Mouse (Mus musculus): ENCODE data around the gene Phc2. TPM values are rescaled to one million over a fixed set of nuclear protein-coding genes. Genes with fewer than 3 reads are reported as not detected.
"Not testable (repeated sequence)": the region's sequence is repeated elsewhere in the genome, so short reads cannot be mapped to it uniquely, and the experiment has no call there.

Gene Phc2
- polyA plus RNA-seq, 1 experiment: 205 TPM

GRCm38 (mm10) chr4:128610706-128611105 is 43.8 kb upstream of the Phc2 start:
- TF ChIP-seq MYOG (IDR thresholded peaks at IDR 0.05; ENCODE audit: control insufficient read depth, extremely low read depth, insufficient read length) (no peak), MAX (IDR thresholded peaks at IDR 0.05) (no peak), USF1 (IDR thresholded peaks at IDR 0.05; ENCODE audit: low read depth) (no peak), MYOD1 (IDR thresholded peaks at IDR 0.05; ENCODE audit: control insufficient read depth, insufficient read length, low read depth) (no peak), CTCF (IDR thresholded peaks at IDR 0.05; ENCODE audit: control insufficient read depth, insufficient read depth, insufficient read length) (no peak), CEBPB (IDR thresholded peaks at IDR 0.05; ENCODE audit: low read depth) (no peak), FOSL1 (IDR thresholded peaks at IDR 0.05; ENCODE audit: insufficient read depth, low read length, poor library complexity, severe bottlenecking) (no peak)
- H3K27me3 ChIP-seq (ENCODE audit: control insufficient read depth, insufficient read depth, insufficient read length): no peaks in the 10 kb centered on the region
- no peak overlapping the region for H3K4me3 ChIP-seq (ENCODE audit: insufficient read depth, poor library complexity, severe bottlenecking)
- no peaks in the 10 kb centered on the region for H3K36me3 ChIP-seq (ENCODE audit: control insufficient read depth, insufficient read depth)
- H3K79me2 ChIP-seq (ENCODE audit: control insufficient read depth, insufficient read depth): no peaks in the 10 kb centered on the region
- peaks cover 1% of the 10 kb centered on the region for H3K79me3 ChIP-seq (ENCODE audit: low read depth)
- H3ac ChIP-seq (ENCODE audit: control insufficient read depth, insufficient read length, low read depth): no peak overlapping the region

GRCm38 (mm10) chr4:128611726-128612125 is 42.8 kb upstream of the Phc2 start:
- not testable (repeated sequence) for H3K36me3 ChIP-seq (ENCODE audit: control insufficient read depth, insufficient read depth); H3K4me3 ChIP-seq (ENCODE audit: insufficient read depth, poor library complexity, severe bottlenecking); H3K79me2 ChIP-seq (ENCODE audit: control insufficient read depth, insufficient read depth)

GRCm38 (mm10) chr4:128613326-128613725 is 41.2 kb upstream of the Phc2 start:
- TF ChIP-seq MAX (IDR thresholded peaks at IDR 0.05): no peak
- peak; percentile 33 for TF ChIP-seq CTCF (IDR thresholded peaks at IDR 0.05; ENCODE audit: control insufficient read depth, insufficient read depth, insufficient read length)
- H3K27me3 ChIP-seq (ENCODE audit: control insufficient read depth, insufficient read depth, insufficient read length): no peaks in the 10 kb centered on the region
- no peaks in the 10 kb centered on the region for H3K36me3 ChIP-seq (ENCODE audit: control insufficient read depth, insufficient read depth)
- no peaks in the 10 kb centered on the region for H3K79me3 ChIP-seq (ENCODE audit: low read depth)
- no peaks in the 10 kb centered on the region for H3K79me2 ChIP-seq (ENCODE audit: control insufficient read depth, insufficient read depth)
- no peak overlapping the region for H3K4me3 ChIP-seq (ENCODE audit: insufficient read depth, poor library complexity, severe bottlenecking)
- no peak overlapping the region for H3ac ChIP-seq (ENCODE audit: control insufficient read depth, insufficient read length, low read depth)

More at GRCm38 (mm10) chr4:128611726-128612125, 42.8 kb upstream of the Phc2 start:
- H3K27me3 ChIP-seq (ENCODE audit: control insufficient read depth, insufficient read depth, insufficient read length); H3ac ChIP-seq (ENCODE audit: control insufficient read depth, insufficient read length, low read depth); H3K79me3 ChIP-seq (ENCODE audit: low read depth): not testable (repeated sequence)

- Histone ChIP-seq H3ac (ENCODE audit: control insufficient read depth, insufficient read length, low read depth) (no peak overlapping the region), H3K79me2 (ENCODE audit: control insufficient read depth, insufficient read depth) (no peaks in the 10 kb centered on the region), H3K79me3 (ENCODE audit: low read depth) (no peaks in the 10 kb centered on the region), H3K36me3 (ENCODE audit: control insufficient read depth, insufficient read depth) (no peaks in the 10 kb centered on the region), H3K27me3 (ENCODE audit: control insufficient read depth, insufficient read depth, insufficient read length) (no peaks in the 10 kb centered on the region), H3K4me3 (ENCODE audit: insufficient read depth, poor library complexity, severe bottlenecking) (no peak overlapping the region)
- no peak for TF ChIP-seq MAX (IDR thresholded peaks at IDR 0.05)
- TF ChIP-seq CTCF (IDR thresholded peaks at IDR 0.05; ENCODE audit: control insufficient read depth, insufficient read depth, insufficient read length): no peak
- TF ChIP-seq CEBPB (IDR thresholded peaks at IDR 0.05; ENCODE audit: low read depth): no peak
- TF ChIP-seq MYOG (IDR thresholded peaks at IDR 0.05; ENCODE audit: control insufficient read depth, extremely low read depth, insufficient read length): no peak
- TF ChIP-seq FOSL1 (IDR thresholded peaks at IDR 0.05; ENCODE audit: insufficient read depth, low read length, poor library complexity, severe bottlenecking): no peak
- TF ChIP-seq MYOD1 (IDR thresholded peaks at IDR 0.05; ENCODE audit: control insufficient read depth, insufficient read length, low read depth): no peak
- TF ChIP-seq USF1 (IDR thresholded peaks at IDR 0.05; ENCODE audit: low read depth): no peak
Measured at GRCm38 (mm10) chr4:128615761-128616160, 38.7 kb upstream of the Phc2 start.

GRCm38 (mm10) chr4:128617363-128618120 is 37.0 kb upstream of the Phc2 start:
- no peak overlapping the region for H3K4me3 ChIP-seq (ENCODE audit: insufficient read depth, poor library complexity, severe bottlenecking)
- H3K36me3 ChIP-seq (ENCODE audit: control insufficient read depth, insufficient read depth): no peaks in the 10 kb centered on the region
- no peak overlapping the region for H3ac ChIP-seq (ENCODE audit: control insufficient read depth, insufficient read length, low read depth)
- H3K79me3 ChIP-seq (ENCODE audit: low read depth): no peaks in the 10 kb centered on the region
- H3K27me3 ChIP-seq (ENCODE audit: control insufficient read depth, insufficient read depth, insufficient read length): no peaks in the 10 kb centered on the region
- H3K79me2 ChIP-seq (ENCODE audit: control insufficient read depth, insufficient read depth): no peaks in the 10 kb centered on the region
- TF ChIP-seq FOSL1 (IDR thresholded peaks at IDR 0.05; ENCODE audit: insufficient read depth, low read length, poor library complexity, severe bottlenecking) (no peak), MAX (IDR thresholded peaks at IDR 0.05) (no peak), CEBPB (IDR thresholded peaks at IDR 0.05; ENCODE audit: low read depth) (no peak), MYOG (IDR thresholded peaks at IDR 0.05; ENCODE audit: control insufficient read depth, extremely low read depth, insufficient read length) (no peak), CTCF (IDR thresholded peaks at IDR 0.05; ENCODE audit: control insufficient read depth, insufficient read depth, insufficient read length) (no peak), MYOD1 (IDR thresholded peaks at IDR 0.05; ENCODE audit: control insufficient read depth, insufficient read length, low read depth) (no peak), USF1 (IDR thresholded peaks at IDR 0.05; ENCODE audit: low read depth) (no peak)

GRCm38 (mm10) chr4:128618246-128618911 is 36.1 kb upstream of the Phc2 start, which contains the start of gene Tlr12:
Gene Tlr12, minus strand, starts transcription at chr4:128618619.
- no peaks in the 10 kb centered on the region for H3K79me3 ChIP-seq (ENCODE audit: low read depth)
- H3ac ChIP-seq (ENCODE audit: control insufficient read depth, insufficient read length, low read depth): no peak within 1 kb of the TSS
- H3K36me3 ChIP-seq (ENCODE audit: control insufficient read depth, insufficient read depth): no peaks in the 10 kb centered on the region
- no peaks in the 10 kb centered on the region for H3K27me3 ChIP-seq (ENCODE audit: control insufficient read depth, insufficient read depth, insufficient read length)
- no peaks in the 10 kb centered on the region for H3K79me2 ChIP-seq (ENCODE audit: control insufficient read depth, insufficient read depth)
- TF ChIP-seq CTCF (IDR thresholded peaks at IDR 0.05; ENCODE audit: control insufficient read depth, insufficient read depth, insufficient read length) (no peak), FOSL1 (IDR thresholded peaks at IDR 0.05; ENCODE audit: insufficient read depth, low read length, poor library complexity, severe bottlenecking) (no peak), CEBPB (IDR thresholded peaks at IDR 0.05; ENCODE audit: low read depth) (no peak), MYOG (IDR thresholded peaks at IDR 0.05; ENCODE audit: control insufficient read depth, extremely low read depth, insufficient read length) (no peak), USF1 (IDR thresholded peaks at IDR 0.05; ENCODE audit: low read depth) (no peak), MYOD1 (IDR thresholded peaks at IDR 0.05; ENCODE audit: control insufficient read depth, insufficient read length, low read depth) (no peak)
- H3K4me3 ChIP-seq (ENCODE audit: insufficient read depth, poor library complexity, severe bottlenecking): no peak within 1 kb of the TSS

Data from C2C12 (cell line).